Mouse (Mus musculus): Measurements from ENCODE around the gene Nsun3.
A peak's percentile ranks its signal among the peaks of the same experiment; 100 is the strongest.

GRCm38 (mm10) chr16:62832481-62832880 lies 45.9 kb upstream of the Nsun3 start:
- peak; percentile 67 for TF ChIP-seq CTCF (IDR thresholded peaks at IDR 0.05; ENCODE audit: extremely low read depth, insufficient read depth, low read length)
- no peak for TF ChIP-seq POLR2A (IDR thresholded peaks at IDR 0.05; ENCODE audit: extremely low read depth, insufficient read depth, low read length)
